Mouse (Mus musculus) kidney, postnatal 0 days (tissue): Measurements from ENCODE around the gene Tmsb10. TPM values are rescaled to one million over a fixed set of nuclear protein-coding genes. Genes with fewer than 3 reads are reported as not detected.

Source experiments
- ATAC-seq: fragments of 200-750 bp; cut with Nextera tagmentation; replicated peaks from 2 replicates; pipeline ENCODE4 v1.8.0; 2017; ENCODE audit warnings: low read depth, moderate number of reproducible peaks, moderate TSS enrichment, moderate library complexity; ENCODE audit not compliant: low FRiP score
- DNase-seq: peaks from one replicate; pipeline ENCODE4 v3.0.0-alpha.2; 2016; ENCODE audit warnings: low spot score
- H3K27ac ChIP-seq: fragments of 300-500 bp; sonication (generic); 2 replicates; pipeline ENCODE4 v1.5.1; 2014; ENCODE audit warnings: mild to moderate bottlenecking
- H3K27me3 ChIP-seq: fragments of 300-500 bp; sonication (generic); 2 replicates; pipeline ENCODE4 v1.6.1; 2014; ENCODE audit warnings: low read length, mixed read lengths; ENCODE audit not compliant: insufficient read depth
- H3K36me3 ChIP-seq: fragments of 300-500 bp; sonication (generic); 2 replicates; pipeline ENCODE4 v1.6.1; 2014; ENCODE audit warnings: low read length, mixed read lengths; ENCODE audit not compliant: insufficient read depth
- H3K4me1 ChIP-seq: fragments of 300-500 bp; sonication (generic); replicated peaks from 2 replicates; pipeline ENCODE4 v1.6.1; 2014; ENCODE audit warnings: antibody characterized with exemption, low read length, mixed read lengths; ENCODE audit not compliant: insufficient read depth
- H3K4me2 ChIP-seq: fragments of 300-500 bp; sonication (generic); 2 replicates; pipeline ENCODE4 v1.6.1; 2014; ENCODE audit warnings: mild to moderate bottlenecking, low read length, moderate library complexity, mixed read lengths
- H3K4me3 ChIP-seq: fragments of 300-500 bp; sonication (generic); replicated peaks from 2 replicates; pipeline ENCODE4 v1.5.1; 2014; ENCODE audit warnings: low read depth, low read length
- H3K9ac ChIP-seq: fragments of 300-500 bp; sonication (generic); 2 replicates; pipeline ENCODE4 v1.6.1; 2014; ENCODE audit warnings: low read depth, low read length
- H3K9me3 ChIP-seq: fragments of 300-500 bp; sonication (generic); replicated peaks from 2 replicates; pipeline ENCODE4 v1.6.1; 2016; ENCODE audit warnings: low read length, inconsistent platforms, mixed read lengths
- CTCF ChIP-seq: IDR thresholded peaks from 2 replicates; pipeline ENCODE4 v1.5.1; 2016; ENCODE audit warnings: antibody characterized with exemption, low read depth, mild to moderate bottlenecking, moderate library complexity
- WGBS: fragments of 180-500 bp; shearing (Covaris S2); extraction: QIAGEN DNeasy Blood & Tissue Kit; methylation state at CpG from one replicate; pipeline ENCODE4 v1.1.7; 2014; 5-methylcytosine and 5-hydroxymethylcytosine counted together
- polyA plus RNA-seq: library from polyadenylated mRNA; unstranded; fragments of >200 nt; fragmentation: Nextera tagmentation; extraction: Ambion mirVana; gene quantifications from 2 replicates; pipeline ENCODE4 v1.2.1, GENCODE M21; 2015

Tmsb10 gene
- polyA plus RNA-seq, 1 experiment from 2014 or later: 2,182 TPM

- H3K36me3 ChIP-seq: no peaks in the 10 kb centered on the region
- peak overlapping the region; percentile 81 for H3K27ac ChIP-seq
- no peak for TF ChIP-seq CTCF
- H3K9me3 ChIP-seq: no peaks in the 10 kb centered on the region
- H3K4me1 ChIP-seq: 0 out of 2 replicates have a peak, but pooled peaks cover 8% of the 10 kb centered on the region
- peak overlapping the region; percentile 84 for H3K4me3 ChIP-seq
- H3K4me2 ChIP-seq: peak overlapping the region; percentile 85
- no peaks in the 10 kb centered on the region for H3K27me3 ChIP-seq
- WGBS: under 1% methylated on average over 70 of the region's 75 CpGs
- peak; percentile 73 for ATAC-seq
- peak overlapping the region; percentile 82 for H3K9ac ChIP-seq
- DNase-seq: peak; percentile 86
These were observed 589 bp downstream of the Tmsb10 start for GRCm38 (mm10) chr6:72957676-72958641.

GRCm38 (mm10) chr6:72957093-72957435 lies 1.5 kb downstream of the Tmsb10 start:
- DNase-seq (peak; percentile 38), ATAC-seq (no peak)
- H3K27me3 ChIP-seq: no peaks in the 10 kb centered on the region
- H3K4me2 ChIP-seq: peak overlapping the region; percentile 85
- H3K36me3 ChIP-seq: no peaks in the 10 kb centered on the region
- H3K4me1 ChIP-seq: 0 out of 2 replicates have a peak, but pooled peaks cover 8% of the 10 kb centered on the region
- peak overlapping the region; percentile 31; the same call in 1 of the 2 replicates for H3K27ac ChIP-seq
- TF ChIP-seq CTCF: no peak
- under 1% methylated on average over 14 of the region's 14 CpGs for WGBS
- H3K4me3 ChIP-seq: peak overlapping the region; percentile 84
- peak overlapping the region; percentile 82 for H3K9ac ChIP-seq
- no peaks in the 10 kb centered on the region for H3K9me3 ChIP-seq

DNA sequence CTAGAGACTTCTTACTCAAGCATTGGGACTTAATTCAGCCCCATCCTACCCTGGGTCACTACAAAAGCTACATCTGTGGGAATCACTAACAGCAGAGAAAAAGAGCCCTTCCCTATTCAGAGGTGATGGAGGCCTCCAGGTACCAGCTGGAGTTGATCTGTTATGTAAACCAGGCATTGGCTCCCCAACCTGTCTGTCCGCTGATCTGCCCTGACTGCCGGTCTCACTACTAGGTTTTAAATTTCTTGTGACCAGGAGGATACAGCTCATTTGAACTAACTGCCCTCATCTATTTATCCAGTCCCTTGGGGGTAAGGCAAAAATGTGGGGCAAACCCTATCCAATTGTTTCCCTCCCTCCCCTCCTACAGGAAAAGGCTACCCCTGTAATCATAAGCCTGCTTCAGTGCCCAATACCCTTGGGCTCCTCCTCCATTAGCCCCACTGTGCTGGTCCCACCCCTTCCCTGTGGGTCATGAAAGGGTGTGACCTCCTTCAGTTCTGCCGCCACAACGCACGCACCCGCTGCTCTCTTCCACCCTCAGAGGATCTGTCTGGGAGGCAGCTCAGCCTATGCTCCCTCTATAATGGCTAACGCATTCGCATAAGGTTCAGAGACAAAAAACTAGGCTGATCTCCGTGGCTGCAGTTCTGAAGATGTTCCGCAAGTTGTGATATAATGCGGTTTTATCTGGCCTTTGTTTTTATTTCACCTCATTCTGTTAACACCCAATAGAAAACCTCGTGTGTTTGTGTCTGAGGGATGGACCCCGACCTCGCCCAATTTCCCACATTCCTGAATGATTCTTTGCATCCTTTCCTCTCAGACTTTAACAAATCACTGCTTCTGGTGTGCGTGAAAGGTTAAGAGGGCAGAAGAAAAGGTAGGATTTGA lies 2.1 kb downstream of the Tmsb10 start:
- H3K27ac ChIP-seq: peak overlapping the region; percentile 31
- 6% methylated on average over 15 of the region's 15 CpGs for WGBS
- H3K4me3 ChIP-seq: peak overlapping the region; percentile 84
- no peak for TF ChIP-seq CTCF
- ATAC-seq (peak; percentile 30; the same call in 1 of the 2 replicates), DNase-seq (peak; percentile 57)
- H3K36me3 ChIP-seq: no peaks in the 10 kb centered on the region
- peak overlapping the region; percentile 82 for H3K9ac ChIP-seq
- H3K4me1 ChIP-seq: 0 out of 2 replicates have a peak, but pooled peaks cover 5% of the 10 kb centered on the region
- no peaks in the 10 kb centered on the region for H3K27me3 ChIP-seq
- H3K9me3 ChIP-seq: no peaks in the 10 kb centered on the region
- peak overlapping the region; percentile 85 for H3K4me2 ChIP-seq

GRCm38 (mm10) chr6:72955517-72956198 lies 2.9 kb downstream of the Tmsb10 start:
- Histone ChIP-seq H3K4me2 (peak overlapping the region; percentile 85; the same call in 1 of the 2 replicates), H3K9ac (no peak overlapping the region), H3K4me3 (no peak overlapping the region), H3K9me3 (no peaks in the 10 kb centered on the region), H3K4me1 (0 out of 2 replicates have a peak, but pooled peaks cover 5% of the 10 kb centered on the region), H3K36me3 (no peaks in the 10 kb centered on the region), H3K27ac (peak overlapping the region; percentile 31; the same call in 1 of the 2 replicates), H3K27me3 (no peaks in the 10 kb centered on the region)
- ATAC-seq: no peak
- no peak for DNase-seq
- no peak for TF ChIP-seq CTCF
- WGBS: 50% methylated on average over 8 of the region's 8 CpGs

DNA sequence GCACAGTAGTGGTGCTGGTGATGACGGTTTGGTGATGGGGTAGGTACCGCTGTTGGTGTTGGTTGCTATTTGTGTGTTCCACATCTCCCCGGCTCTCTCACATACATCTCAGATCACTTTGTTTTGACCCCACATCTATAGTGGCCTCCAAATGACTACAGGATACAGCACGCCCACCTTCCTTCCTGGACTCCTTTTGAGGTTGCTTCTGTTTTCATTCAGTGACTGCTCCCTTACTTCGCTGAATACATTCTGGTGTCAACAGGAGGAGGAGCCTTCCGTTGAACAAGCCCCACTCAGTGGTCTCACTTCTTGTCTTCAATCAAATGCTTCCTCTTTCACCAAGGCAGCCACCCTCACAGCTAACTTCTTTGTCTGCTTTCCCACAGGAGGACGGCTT lies 3.8 kb downstream of the Tmsb10 start:
- Histone ChIP-seq H3K27ac (peak overlapping the region; percentile 42; the same call in 1 of the 2 replicates), H3K4me2 (no peak overlapping the region), H3K27me3 (no peaks in the 10 kb centered on the region), H3K4me1 (0 out of 2 replicates have a peak, but pooled peaks cover 5% of the 10 kb centered on the region), H3K36me3 (no peaks in the 10 kb centered on the region), H3K9ac (no peak overlapping the region), H3K9me3 (no peaks in the 10 kb centered on the region), H3K4me3 (no peak overlapping the region)
- WGBS: 69% methylated on average over 7 of the region's 7 CpGs
- DNase-seq (no peak), ATAC-seq (no peak)
- TF ChIP-seq CTCF: no peak
